In genomic region chr9:103928744-103929527, GRCm38 (mm10) we compare ENCODE assay signal across 13 mouse cellular contexts.
"Had no signal": no experiment of that assay in that cellular context is flagged by ENCODE, and none has a peak within 500 bp of the region (broad histone marks: within the 10 kb centered on the region; RNA-seq: fewer than 3 reads in every experiment).

No protein-coding gene starts in this region.

- H3K27ac ChIP-seq: layer of hippocampus, adult 2 months; limb, embryonic 13.5 days; liver, embryonic 14.5 days; midbrain, embryonic 12.5 days; stomach, postnatal 0 days had no signal

- H3K4me2 ChIP-seq: limb, embryonic 13.5 days; midbrain, embryonic 12.5 days had no signal

- H3K9ac ChIP-seq: limb, embryonic 13.5 days; liver, embryonic 14.5 days; midbrain, embryonic 12.5 days had no signal

- H3K9me3 ChIP-seq: limb, embryonic 13.5 days; midbrain, embryonic 12.5 days had no signal

- ATAC-seq: midbrain, embryonic 16.5 days had no signal

- H3K27me3 ChIP-seq: limb, embryonic 13.5 days; midbrain, embryonic 12.5 days had no signal

- H3K4me1 ChIP-seq: midbrain, embryonic 12.5 days had no signal

- DNase-seq: kidney, postnatal 10 days; kidney, postnatal 4 days; left cerebral cortex, postnatal 4 days; lung, adult 18-20 months; right cerebral cortex, postnatal 14 days; thymus, adult 18-20 months; thymus, postnatal 14 days had no signal

- H3K4me3 ChIP-seq: layer of hippocampus, adult 2 months; limb, embryonic 13.5 days; midbrain, embryonic 12.5 days had no signal

- H3K36me3 ChIP-seq: limb, embryonic 13.5 days; midbrain, embryonic 12.5 days had no signal
